Mouse (Mus musculus) limb, embryonic 15.5 days (tissue): ENCODE measurements around the gene Mcam. TPM values are rescaled to one million over a fixed set of nuclear protein-coding genes. Genes with fewer than 3 reads are reported as not detected.

Experiments
- ATAC-seq: fragments of 200-750 bp; cut with Nextera tagmentation; 2 replicates; pipeline ENCODE4 v1.8.0; 2017; ENCODE audit warnings: low read depth, moderate TSS enrichment; ENCODE audit not compliant: insufficient number of reproducible peaks, low FRiP score, low TSS enrichment
- H3K27ac ChIP-seq: fragments of 300-500 bp; sonication (generic); 2 replicates; pipeline ENCODE4 v1.5.1; 2015; ENCODE audit warnings: moderate library complexity, mild to moderate bottlenecking, inconsistent platforms
- H3K27me3 ChIP-seq: fragments of 300-500 bp; sonication (generic); 2 replicates; pipeline ENCODE4 v1.6.1; 2015; ENCODE audit warnings: inconsistent platforms
- H3K36me3 ChIP-seq: fragments of 300-500 bp; sonication (generic); 2 replicates; pipeline ENCODE4 v1.6.1; 2015; ENCODE audit warnings: inconsistent platforms
- H3K4me1 ChIP-seq: fragments of 300-500 bp; sonication (generic); 2 replicates; pipeline ENCODE4 v1.6.1; 2015; ENCODE audit warnings: inconsistent platforms
- H3K4me2 ChIP-seq: fragments of 300-500 bp; sonication (generic); 2 replicates; pipeline ENCODE4 v1.6.1; 2015; ENCODE audit warnings: mild to moderate bottlenecking, inconsistent platforms
- H3K4me3 ChIP-seq: fragments of 300-500 bp; sonication (generic); 2 replicates; pipeline ENCODE4 v1.5.1; 2015; ENCODE audit warnings: mild to moderate bottlenecking, inconsistent platforms
- H3K9ac ChIP-seq: fragments of 300-500 bp; sonication (generic); 2 replicates; pipeline ENCODE4 v1.6.1; 2015; ENCODE audit warnings: inconsistent platforms
- H3K9me3 ChIP-seq: fragments of 300-500 bp; sonication (generic); 2 replicates; pipeline ENCODE4 v1.6.1; 2016; ENCODE audit warnings: inconsistent platforms
- WGBS: fragments of 180-500 bp; shearing (Covaris S2); methylation state at CpG from one replicate; pipeline ENCODE4 v1.1.7; 2015; 5-methylcytosine and 5-hydroxymethylcytosine counted together
- polyA plus RNA-seq: library from polyadenylated mRNA; unstranded; fragments of >200 nt; fragmentation: Nextera tagmentation; extraction: Ambion mirVana; gene quantifications from 2 replicates; pipeline ENCODE4 v1.2.1, GENCODE M21; 2015

Mcam gene
- polyA plus RNA-seq, 1 experiment from 2014 or later: 41.5 TPM

- peaks cover 8% of the 10 kb centered on the region; the same call in 1 of the 2 replicates for H3K36me3 ChIP-seq
- H3K27me3 ChIP-seq: no peaks in the 10 kb centered on the region
- 70% methylated on average over 3 of the region's 3 CpGs for WGBS
- H3K4me3 ChIP-seq: no peak overlapping the region
- ATAC-seq: no peak
- no peaks in the 10 kb centered on the region for H3K9me3 ChIP-seq
- no peaks in the 10 kb centered on the region for H3K4me1 ChIP-seq
- no peak overlapping the region for H3K27ac ChIP-seq
- H3K9ac ChIP-seq: no peak overlapping the region
- no peak overlapping the region for H3K4me2 ChIP-seq
These were observed 56.9 kb downstream of the Mcam start for GRCm38 (mm10) chr9:44191166-44191565.

DNA sequence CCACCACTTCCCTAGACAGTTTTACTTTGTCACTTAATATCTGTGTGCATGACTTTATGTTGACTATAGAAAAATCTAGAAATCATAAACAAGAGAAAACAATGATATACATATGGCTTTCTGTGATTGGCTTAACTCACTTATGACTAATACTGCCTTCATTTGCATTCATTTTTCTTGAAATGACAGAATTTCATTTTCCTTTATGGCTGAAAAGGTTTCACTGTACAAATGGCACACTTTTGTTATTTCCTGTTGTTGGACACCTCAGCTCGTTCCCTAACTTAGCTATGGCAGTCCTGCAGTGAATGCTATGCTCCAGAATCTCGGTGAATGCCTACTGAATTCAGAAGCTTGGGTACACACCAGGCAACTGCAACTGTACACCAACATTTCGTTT lies 58.0 kb downstream of the Mcam start:
- no peak overlapping the region for H3K4me2 ChIP-seq
- H3K27me3 ChIP-seq: no peaks in the 10 kb centered on the region
- no peak overlapping the region for H3K27ac ChIP-seq
- H3K36me3 ChIP-seq: peaks cover 10% of the 10 kb centered on the region; the same call in 1 of the 2 replicates
- no peak overlapping the region for H3K9ac ChIP-seq
- H3K9me3 ChIP-seq: no peaks in the 10 kb centered on the region
- H3K4me1 ChIP-seq: no peaks in the 10 kb centered on the region
- no peak for ATAC-seq
- 89% methylated on average over 3 of the region's 3 CpGs for WGBS
- no peak overlapping the region for H3K4me3 ChIP-seq

Other genes with a start within 250 kb of the Mcam start
- 14.0 and 18.8 TPM in 2 replicates for gene Thy1, start 91.1 kb upstream of the Mcam start, polyA plus RNA-seq
- 22.5 and 41.2 TPM in 2 replicates for gene Usp2, start 67.4 kb upstream of the Mcam start, polyA plus RNA-seq
- 0.10 and 0.20 TPM in 2 replicates for gene Mfrp, start 32.7 kb upstream of the Mcam start, polyA plus RNA-seq
- gene C1qtnf5, start 27.2 kb upstream of the Mcam start, polyA plus RNA-seq: 8.5 and 9.4 TPM in 2 replicates
- gene Gm49380, start 21.0 kb upstream of the Mcam start, polyA plus RNA-seq: 0.27 and 0.28 TPM in 2 replicates
- gene Rnf26, start 21.0 kb upstream of the Mcam start, polyA plus RNA-seq: 61.9 and 70.5 TPM in 2 replicates
- 14.5 and 15.6 TPM in 2 replicates for gene Cbl, start 99.6 kb downstream of the Mcam start, polyA plus RNA-seq
- not detected in 2 replicates for gene Ccdc153, start 106.2 kb downstream of the Mcam start, polyA plus RNA-seq
- gene Pdzd3, start 117.0 kb downstream of the Mcam start, polyA plus RNA-seq: 0.26 TPM in 1 of 2 replicates, not detected in the other
- 12.5 and 12.7 TPM in 2 replicates for gene Nlrx1, start 134.1 kb downstream of the Mcam start, polyA plus RNA-seq
- gene Abcg4, start 154.1 kb downstream of the Mcam start, polyA plus RNA-seq: 6.2 and 6.4 TPM in 2 replicates
- 24.2 and 24.9 TPM in 2 replicates for gene Hinfp, start 171.2 kb downstream of the Mcam start, polyA plus RNA-seq
- 6.9 and 7.1 TPM in 2 replicates for gene C2cd2l, start 185.8 kb downstream of the Mcam start, polyA plus RNA-seq
- 37.7 and 38.0 TPM in 2 replicates for gene Dpagt1, start 191.6 kb downstream of the Mcam start, polyA plus RNA-seq
- 252 and 254 TPM in 2 replicates for gene H2afx, start 200.2 kb downstream of the Mcam start, polyA plus RNA-seq
- gene Hmbs, start 209.8 kb downstream of the Mcam start, polyA plus RNA-seq: 88.7 and 95.1 TPM in 2 replicates
- 29.6 and 30.7 TPM in 2 replicates for gene Vps11, start 227.2 kb downstream of the Mcam start, polyA plus RNA-seq
- gene Hyou1, start 245.0 kb downstream of the Mcam start, polyA plus RNA-seq: 27.5 and 32.5 TPM in 2 replicates